Mouse (Mus musculus): Measurements from ENCODE around the gene Gm40193.
A peak's percentile ranks its signal among the peaks of the same experiment; 100 is the strongest.

The Gm40193 gene

DNA sequence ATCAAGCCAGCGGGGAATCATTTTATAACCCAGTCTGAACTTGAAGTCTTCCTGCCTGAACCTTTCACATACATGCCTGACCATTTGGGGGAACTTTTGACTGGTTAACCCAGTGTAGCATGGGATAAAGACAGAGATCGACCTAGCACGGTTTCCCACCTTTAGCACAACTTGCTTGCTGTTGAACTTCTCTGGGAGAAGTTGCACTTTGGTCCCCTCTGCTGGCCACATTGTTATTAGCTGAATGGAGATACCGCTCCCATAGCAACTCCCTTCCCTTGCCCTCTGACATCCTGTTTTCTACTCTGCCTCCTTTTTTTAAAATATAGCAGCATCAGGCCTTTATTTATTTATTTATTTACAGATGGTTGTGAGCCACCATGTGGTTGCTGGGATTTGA lies 26.4 kb downstream of the Gm40193 start:
- peak; percentile 79 for DNase-seq (ENCODE audit: low spot score)

DNA sequence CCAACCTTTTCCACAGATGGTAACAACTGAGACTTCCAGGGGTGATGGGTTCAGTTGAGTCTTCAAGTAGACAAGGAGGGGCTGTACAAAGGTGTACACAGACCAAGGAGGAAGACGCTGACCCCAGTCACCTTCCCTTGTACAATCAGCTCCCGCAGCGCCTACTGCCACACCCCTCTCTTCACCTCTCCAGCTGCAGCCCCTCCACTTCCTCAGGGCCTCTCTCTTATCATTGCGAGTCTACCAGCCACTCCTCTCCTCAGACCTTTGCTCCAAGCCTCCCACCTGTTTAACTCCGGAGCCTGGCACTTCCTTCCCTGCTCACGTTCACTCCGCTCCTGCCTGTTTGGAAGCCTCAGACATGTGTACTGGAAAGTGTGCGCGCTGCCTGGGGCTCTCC lies 27.8 kb downstream of the Gm40193 start, which contains the start of gene Tm4sf5:
TSS of gene Tm4sf5 (plus strand) at position 275 of the 400 bp plus-strand sequence.
- no peak for DNase-seq (ENCODE audit: low spot score)

DNA sequence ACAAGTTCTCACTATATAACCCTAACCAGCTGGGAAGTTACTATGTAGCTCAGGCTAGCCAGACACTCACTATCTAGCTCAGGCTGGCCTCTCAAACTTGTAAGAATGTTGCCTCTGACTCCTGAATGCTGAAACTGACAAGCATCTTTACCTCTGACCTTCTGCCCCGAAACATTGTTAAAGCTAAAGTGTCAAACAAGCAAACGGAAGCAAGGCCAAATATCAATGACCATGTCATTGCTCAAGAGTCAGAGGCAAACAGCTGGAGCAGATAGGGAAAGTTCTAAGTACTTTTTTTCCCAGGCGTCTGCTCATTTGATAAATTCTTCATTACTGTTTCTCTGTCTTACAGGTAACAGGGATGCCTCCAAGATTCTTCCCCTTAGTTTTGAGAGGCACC lies 30.7 kb downstream of the Gm40193 start:
- no peak for DNase-seq (ENCODE audit: low spot score)

- DNase-seq (ENCODE audit: low spot score): no peak
Observed at GRCm38 (mm10) chr11:70500476-70500812, 32.3 kb downstream of the Gm40193 start.

DNA sequence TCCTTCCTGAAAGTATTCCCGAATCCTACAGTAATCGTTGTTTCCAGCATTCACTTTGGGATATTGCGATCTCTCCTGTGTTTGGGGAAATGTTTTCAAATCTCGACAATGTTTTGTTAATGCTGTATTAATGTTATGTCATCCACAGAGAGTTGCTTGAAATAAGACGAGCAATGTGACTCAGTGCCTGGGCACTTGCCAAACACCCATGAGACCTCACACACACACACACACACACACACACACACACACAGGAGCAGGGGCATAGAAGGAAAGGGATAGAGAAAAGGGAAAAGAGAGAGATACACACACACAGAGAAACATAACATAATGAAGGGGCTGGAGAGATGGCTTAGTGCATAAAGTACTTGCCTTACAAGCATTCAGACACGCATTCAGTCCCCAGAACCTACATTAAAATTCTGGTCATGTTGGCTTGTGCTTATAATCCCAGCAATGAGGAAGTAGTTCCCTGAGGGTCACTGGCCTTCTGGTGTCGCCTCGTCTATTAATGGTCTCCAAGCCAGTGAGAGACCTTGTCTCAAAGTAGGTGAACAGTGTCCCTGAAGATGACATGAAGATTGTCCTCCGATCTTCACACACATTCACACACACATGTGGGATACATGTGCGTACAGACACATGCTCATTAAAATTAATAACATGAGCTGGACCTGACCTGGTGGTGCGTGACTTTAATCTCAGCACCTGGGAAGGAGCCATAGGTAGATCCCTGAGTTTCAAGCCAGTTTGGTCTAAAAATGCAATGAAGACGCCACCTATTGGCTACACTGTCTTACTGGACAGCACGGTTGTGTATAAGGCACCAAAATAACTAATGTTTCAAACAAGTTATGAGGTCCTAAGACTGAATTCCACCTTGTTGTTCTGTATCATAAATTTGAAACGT lies 32.9 kb downstream of the Gm40193 start:
- no peak for DNase-seq (ENCODE audit: low spot score)

- DNase-seq (ENCODE audit: low spot score): no peak
Observed at GRCm38 (mm10) chr11:70489684-70490083, 43.1 kb downstream of the Gm40193 start.

GRCm38 (mm10) chr11:70489138-70489537 lies 43.6 kb downstream of the Gm40193 start:
- no peak for DNase-seq (ENCODE audit: low spot score)

DNA sequence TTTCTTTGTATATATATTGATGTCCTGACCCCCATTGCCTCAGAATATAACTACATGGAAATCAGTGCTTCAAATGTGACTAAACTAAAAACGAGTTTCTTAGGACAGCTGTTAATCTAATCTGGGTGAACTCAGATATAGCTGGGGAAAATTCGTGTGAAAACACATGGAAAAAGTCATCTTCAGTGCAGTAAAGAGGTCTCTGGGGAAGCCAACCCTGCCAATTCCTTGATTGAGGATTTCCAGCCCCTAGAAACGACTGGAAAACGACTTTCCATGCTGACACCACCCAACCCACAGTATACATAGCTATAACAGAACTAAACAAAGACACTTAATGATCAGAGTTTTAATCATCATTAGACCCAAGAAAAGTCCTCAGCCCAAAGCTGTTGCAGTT lies 44.9 kb downstream of the Gm40193 start:
- no peak for DNase-seq (ENCODE audit: low spot score)

GRCm38 (mm10) chr11:70485498-70485897 lies 47.2 kb downstream of the Gm40193 start:
- DNase-seq (ENCODE audit: low spot score): no peak

Data from T-cell, adult 2 months (primary cell).